9 mouse cellular contexts compared by ENCODE assay signal in genomic region chr1:88008735-88009134, GRCm38 (mm10). TPM values are rescaled to one million over a fixed set of nuclear protein-coding genes. Genes with fewer than 3 reads are reported as not detected.
A peak's percentile ranks its signal among the peaks of the same experiment; 100 is the strongest.
DNase-seq lines count a peak whose midpoint lies in the region; ATAC-seq and TF ChIP-seq lines count a peak whose summit lies in the region.
"Had no signal": no experiment of that assay in that cellular context is flagged by ENCODE, and none has a peak within 500 bp of the region (broad histone marks: within the 10 kb centered on the region; RNA-seq: fewer than 3 reads in every experiment).

No protein-coding gene starts in this region.

- TF ChIP-seq CTCF in heart, adult 2 months (IDR thresholded peaks at IDR 0.05) = no peak
- TF ChIP-seq CTCF in E14TG2a.4 (conservative IDR thresholded peaks at IDR 0.05; ENCODE audit: low read length) = no peak

- H3K4me2 ChIP-seq in heart, embryonic 16.5 days (ENCODE audit: low read depth, low read length) = peak overlapping the region; percentile 82
- H3K4me2 ChIP-seq in liver, embryonic 16.5 days (ENCODE audit: low read depth, low read length) = peak overlapping the region; percentile 83

- no peak for DNase-seq in heart, adult 2 months
- DNase-seq in heart, postnatal 36 days = no peak
- DNase-seq in MN1 (ENCODE audit: low spot score) = no peak
- DNase-seq in gastrocnemius, postnatal 25 days = no peak

- H3K79me2 ChIP-seq in heart, adult 2 months (replicated peaks; ENCODE audit: control insufficient read depth, insufficient read depth, low read length) = no peaks in the 10 kb centered on the region

- H3K4me3 ChIP-seq in heart, adult 2 months = peak overlapping the region; percentile 66
- peak overlapping the region; percentile 84; the same call in 1 of the 2 replicates for H3K4me3 ChIP-seq in E14TG2a.4 (replicated peaks; ENCODE audit: low read length)
- peak overlapping the region; percentile 80 for H3K4me3 ChIP-seq in heart, embryonic 16.5 days (ENCODE audit: low read length)
- H3K4me3 ChIP-seq in liver, embryonic 16.5 days (ENCODE audit: low read depth, low read length) = peak overlapping the region; percentile 76

- H3K27ac ChIP-seq in heart, adult 2 months = peak overlapping the region; percentile 89
- no peak overlapping the region for H3K27ac ChIP-seq in heart, embryonic 16.5 days (ENCODE audit: low read length)
- no peak overlapping the region for H3K27ac ChIP-seq in liver, embryonic 16.5 days (ENCODE audit: low read length)

- TF ChIP-seq EP300 in heart, adult 2 months (IDR thresholded peaks at IDR 0.05; ENCODE audit: insufficient read depth, low read depth, low read length) = no peak

- WGBS in heart, adult 2 months = 39% methylated on average over 4 of the region's 4 CpGs
- WGBS in heart, embryonic 16.5 days = 39% methylated on average over 4 of the region's 4 CpGs
- 33% methylated on average over 4 of the region's 4 CpGs for WGBS in liver, embryonic 16.5 days (ENCODE audit: insufficient replicate concordance)

- H3K9ac ChIP-seq in heart, adult 2 months (ENCODE audit: low read depth, low read length) = no peak overlapping the region
- H3K9ac ChIP-seq in heart, embryonic 16.5 days (ENCODE audit: low read length) = peak overlapping the region; percentile 96
- no peak overlapping the region for H3K9ac ChIP-seq in liver, embryonic 16.5 days (ENCODE audit: low read depth, low read length)

- no peaks in the 10 kb centered on the region for H3K9me3 ChIP-seq in E14TG2a.4 (ENCODE audit: low read length)
- H3K9me3 ChIP-seq in heart, embryonic 16.5 days (replicated peaks; ENCODE audit: control insufficient read depth, low read length) = no peaks in the 10 kb centered on the region
- no peaks in the 10 kb centered on the region for H3K9me3 ChIP-seq in liver, embryonic 16.5 days (replicated peaks; ENCODE audit: control insufficient read depth, low read length)

- H3K4me1 ChIP-seq in heart, adult 2 months (ENCODE audit: control insufficient read depth, insufficient read depth, low read length) = peaks cover 2% of the 10 kb centered on the region; the same call in 1 of the 2 replicates
- peaks cover 10% of the 10 kb centered on the region for H3K4me1 ChIP-seq in E14TG2a.4 (replicated peaks; ENCODE audit: low read depth, low read length)
- H3K4me1 ChIP-seq in heart, embryonic 16.5 days (ENCODE audit: control insufficient read depth, insufficient read depth, low read length) = peaks cover 13% of the 10 kb centered on the region
- H3K4me1 ChIP-seq in liver, embryonic 16.5 days (ENCODE audit: control insufficient read depth, low read depth, low read length) = peaks cover 7% of the 10 kb centered on the region

- ATAC-seq in heart, embryonic 16.5 days (replicated peaks; ENCODE audit: extremely low read depth, insufficient read depth, low FRiP score) = no peak
- no peak; the same call in 1 of the 2 replicates for ATAC-seq in liver, embryonic 16.5 days (ENCODE audit: low read depth)
- ATAC-seq in megakaryocyte progenitor cell, adult 5-6 weeks (replicated peaks; ENCODE audit: poor library complexity) = no peak

- peaks cover 9% of the 10 kb centered on the region for H3K36me3 ChIP-seq in heart, adult 2 months (ENCODE audit: control insufficient read depth, insufficient read depth, low read length)
- H3K36me3 ChIP-seq in E14TG2a.4 (ENCODE audit: insufficient read depth, low read length) = no peaks in the 10 kb centered on the region
- no peaks in the 10 kb centered on the region for H3K36me3 ChIP-seq in heart, embryonic 16.5 days (ENCODE audit: control insufficient read depth, insufficient read depth)
- H3K36me3 ChIP-seq in liver, embryonic 16.5 days (ENCODE audit: control insufficient read depth, insufficient read depth) = no peaks in the 10 kb centered on the region

- intact Hi-C loops in heart, adult 2 months (cut with DNase I) = loop anchor here (10.0 kb wide), 1 partner anchor 276 kb away; no protein-coding TSS in a partner anchor
- intact Hi-C loops in heart, postnatal 36 days (cut with DNase I) = loop anchor here (10.0 kb wide), 1 partner anchor 276 kb away; no protein-coding TSS in a partner anchor

- TF ChIP-seq POLR2A in heart, adult 2 months (IDR thresholded peaks at IDR 0.05; ENCODE audit: insufficient read depth, low read depth, low read length) = no peak

- H3K27me3 ChIP-seq in heart, adult 2 months (ENCODE audit: control insufficient read depth, insufficient read depth, low read length) = no peaks in the 10 kb centered on the region
- peaks cover 7% of the 10 kb centered on the region; the same call in 1 of the 2 replicates for H3K27me3 ChIP-seq in E14TG2a.4 (ENCODE audit: insufficient read depth, low read length)
- no peaks in the 10 kb centered on the region for H3K27me3 ChIP-seq in heart, embryonic 16.5 days (ENCODE audit: control insufficient read depth, insufficient read depth, low read length)
- no peaks in the 10 kb centered on the region for H3K27me3 ChIP-seq in liver, embryonic 16.5 days (ENCODE audit: control insufficient read depth, insufficient read depth, low read depth, low read length)

RNA-seq across cellular contexts. Expression of gene Usp40, which starts 0.4 kb away (rescaled TPM):
- total RNA-seq in heart, adult 2 months (2021) = 10 to 100 TPM; 15.2 to 15.6 TPM
- 9.3 and 12.7 TPM in 2 replicates for polyA plus RNA-seq in heart, adult 2 months (2012; rRNA removed)
- total RNA-seq in heart, postnatal 36 days (2021) = 10 to 100 TPM; 13.2 to 16.5 TPM
- 26.9 and 29.9 TPM in 2 replicates for polyA plus RNA-seq in heart, embryonic 16.5 days (2015; fragmentation: Nextera tagmentation; extraction: Ambion mirVana)
- 8.7 and 10.0 TPM in 2 replicates for polyA plus RNA-seq in liver, embryonic 16.5 days (2015; fragmentation: Nextera tagmentation; extraction: Ambion mirVana)
- total RNA-seq in megakaryocyte progenitor cell, adult 5-6 weeks (2015) = 5.5 and 13.0 TPM in 2 replicates
- total RNA-seq in megakaryocyte progenitor cell, adult 5-6 weeks (2017) = 11.3 and 13.2 TPM in 2 replicates
- 10 to 100 TPM in 1 of 2 experiments, 1 to 10 TPM in 1; 9.0 to 10.6 TPM for total RNA-seq in gastrocnemius, postnatal 25 days (2021)

RNA-seq across cellular contexts. Expression of gene Ugt1a10, which starts 46.5 kb away (rescaled TPM):
- not detected for total RNA-seq in heart, adult 2 months (2021)
- not detected in 2 replicates for polyA plus RNA-seq in heart, adult 2 months (2012; rRNA removed)
- total RNA-seq in heart, postnatal 36 days (2021) = not detected
- polyA plus RNA-seq in heart, embryonic 16.5 days (2015; fragmentation: Nextera tagmentation; extraction: Ambion mirVana) = not detected in 2 replicates
- polyA plus RNA-seq in liver, embryonic 16.5 days (2015; fragmentation: Nextera tagmentation; extraction: Ambion mirVana) = 0.14 and 0.20 TPM in 2 replicates
- not detected in 2 replicates for total RNA-seq in megakaryocyte progenitor cell, adult 5-6 weeks (2015)
- not detected in 2 replicates for total RNA-seq in megakaryocyte progenitor cell, adult 5-6 weeks (2017)
- not detected for total RNA-seq in gastrocnemius, postnatal 25 days (2021)
- total RNA-seq: left cerebral cortex, postnatal 10 days had no signal
